Mouse (Mus musculus): ENCODE results near the gene Sdk2. TPM values are rescaled to one million over a fixed set of nuclear protein-coding genes. Genes with fewer than 3 reads are reported as not detected.
A peak's percentile ranks its signal among the peaks of the same experiment; 100 is the strongest.

Sdk2 gene
- polyA plus RNA-seq, 1 experiment from 2014 or later = 2.2 TPM

- no peaks in the 10 kb centered on the region for H3K36me3 ChIP-seq (ENCODE audit: control insufficient read depth, insufficient read depth)
- no peaks in the 10 kb centered on the region for H3K27me3 ChIP-seq (replicated peaks; ENCODE audit: control insufficient read depth, insufficient read depth, low read length)
- H3K27ac ChIP-seq (ENCODE audit: low read length) = no peak overlapping the region
- 0 out of 2 replicates have a peak, but pooled peaks cover 5% of the 10 kb centered on the region for H3K4me1 ChIP-seq (replicated peaks; ENCODE audit: control insufficient read depth, insufficient read depth, low read length)
- H3K9ac ChIP-seq (replicated peaks; ENCODE audit: low read depth, low read length) = no peak overlapping the region
- no peaks in the 10 kb centered on the region for H3K9me3 ChIP-seq (ENCODE audit: control insufficient read depth, low read length)
- H3K4me3 ChIP-seq (replicated peaks; ENCODE audit: low read length) = no peak overlapping the region
- 44% methylated on average over 17 of the region's 17 CpGs for WGBS
- H3K4me2 ChIP-seq (ENCODE audit: low read length) = no peak overlapping the region
- ATAC-seq = no peak
Observed at GRCm38 (mm10) chr11:114054581-114055315, 12.1 kb downstream of the Sdk2 start.

- H3K4me1 ChIP-seq (replicated peaks; ENCODE audit: control insufficient read depth, insufficient read depth, low read length) = 0 out of 2 replicates have a peak, but pooled peaks cover 5% of the 10 kb centered on the region
- H3K4me3 ChIP-seq (replicated peaks; ENCODE audit: low read length) = no peak overlapping the region
- H3K27ac ChIP-seq (ENCODE audit: low read length) = no peak overlapping the region
- no peaks in the 10 kb centered on the region for H3K27me3 ChIP-seq (replicated peaks; ENCODE audit: control insufficient read depth, insufficient read depth, low read length)
- no peaks in the 10 kb centered on the region for H3K36me3 ChIP-seq (ENCODE audit: control insufficient read depth, insufficient read depth)
- 46% methylated on average over 4 of the region's 4 CpGs for WGBS
- no peak for ATAC-seq
- H3K4me2 ChIP-seq (ENCODE audit: low read length) = no peak overlapping the region
- H3K9ac ChIP-seq (replicated peaks; ENCODE audit: low read depth, low read length) = no peak overlapping the region
- H3K9me3 ChIP-seq (ENCODE audit: control insufficient read depth, low read length) = no peaks in the 10 kb centered on the region
Observed at GRCm38 (mm10) chr11:114051361-114051760, 15.5 kb downstream of the Sdk2 start.

GRCm38 (mm10) chr11:114050511-114050910, 16.3 kb downstream of the Sdk2 start:
- WGBS = 89% methylated on average over 3 of the region's 3 CpGs
- no peaks in the 10 kb centered on the region for H3K27me3 ChIP-seq (replicated peaks; ENCODE audit: control insufficient read depth, insufficient read depth, low read length)
- H3K27ac ChIP-seq (ENCODE audit: low read length) = no peak overlapping the region
- ATAC-seq = no peak
- no peak overlapping the region for H3K4me2 ChIP-seq (ENCODE audit: low read length)
- no peaks in the 10 kb centered on the region for H3K36me3 ChIP-seq (ENCODE audit: control insufficient read depth, insufficient read depth)
- H3K4me3 ChIP-seq (replicated peaks; ENCODE audit: low read length) = no peak overlapping the region
- 0 out of 2 replicates have a peak, but pooled peaks cover 5% of the 10 kb centered on the region for H3K4me1 ChIP-seq (replicated peaks; ENCODE audit: control insufficient read depth, insufficient read depth, low read length)
- no peak overlapping the region for H3K9ac ChIP-seq (replicated peaks; ENCODE audit: low read depth, low read length)
- H3K9me3 ChIP-seq (ENCODE audit: control insufficient read depth, low read length) = no peaks in the 10 kb centered on the region

- Histone ChIP-seq H3K27ac (ENCODE audit: low read length) (no peak overlapping the region), H3K4me1 (replicated peaks; ENCODE audit: control insufficient read depth, insufficient read depth, low read length) (peaks cover 10% of the 10 kb centered on the region), H3K36me3 (ENCODE audit: control insufficient read depth, insufficient read depth) (no peaks in the 10 kb centered on the region), H3K9ac (replicated peaks; ENCODE audit: low read depth, low read length) (no peak overlapping the region), H3K27me3 (replicated peaks; ENCODE audit: control insufficient read depth, insufficient read depth, low read length) (no peaks in the 10 kb centered on the region), H3K4me2 (ENCODE audit: low read length) (no peak overlapping the region), H3K9me3 (ENCODE audit: control insufficient read depth, low read length) (no peaks in the 10 kb centered on the region), H3K4me3 (replicated peaks; ENCODE audit: low read length) (no peak overlapping the region)
- ATAC-seq = no peak
- WGBS = 24% methylated on average over 10 of the region's 10 CpGs
Observed at GRCm38 (mm10) chr11:114047887-114048331, 18.9 kb downstream of the Sdk2 start.

GRCm38 (mm10) chr11:114046927-114047326, 19.9 kb downstream of the Sdk2 start:
- WGBS = 98% methylated on average over 5 of the region's 5 CpGs
- Histone ChIP-seq H3K27me3 (replicated peaks; ENCODE audit: control insufficient read depth, insufficient read depth, low read length) (no peaks in the 10 kb centered on the region), H3K27ac (ENCODE audit: low read length) (no peak overlapping the region), H3K9me3 (ENCODE audit: control insufficient read depth, low read length) (no peaks in the 10 kb centered on the region), H3K4me2 (ENCODE audit: low read length) (no peak overlapping the region), H3K9ac (replicated peaks; ENCODE audit: low read depth, low read length) (no peak overlapping the region), H3K4me1 (replicated peaks; ENCODE audit: control insufficient read depth, insufficient read depth, low read length) (peaks cover 10% of the 10 kb centered on the region), H3K36me3 (ENCODE audit: control insufficient read depth, insufficient read depth) (no peaks in the 10 kb centered on the region), H3K4me3 (replicated peaks; ENCODE audit: low read length) (no peak overlapping the region)
- ATAC-seq = no peak

GRCm38 (mm10) chr11:114044373-114044772, 22.5 kb downstream of the Sdk2 start:
- no peak overlapping the region for H3K9ac ChIP-seq (replicated peaks; ENCODE audit: low read depth, low read length)
- no peaks in the 10 kb centered on the region for H3K9me3 ChIP-seq (ENCODE audit: control insufficient read depth, low read length)
- ATAC-seq = no peak
- H3K27ac ChIP-seq (ENCODE audit: low read length) = no peak overlapping the region
- 46% methylated on average over 4 of the region's 4 CpGs for WGBS
- peaks cover 15% of the 10 kb centered on the region for H3K4me1 ChIP-seq (replicated peaks; ENCODE audit: control insufficient read depth, insufficient read depth, low read length)
- H3K4me2 ChIP-seq (ENCODE audit: low read length) = no peak overlapping the region
- H3K4me3 ChIP-seq (replicated peaks; ENCODE audit: low read length) = no peak overlapping the region
- H3K36me3 ChIP-seq (ENCODE audit: control insufficient read depth, insufficient read depth) = no peaks in the 10 kb centered on the region
- H3K27me3 ChIP-seq (replicated peaks; ENCODE audit: control insufficient read depth, insufficient read depth, low read length) = no peaks in the 10 kb centered on the region

- H3K4me2 ChIP-seq (ENCODE audit: low read length) = no peak overlapping the region
- H3K36me3 ChIP-seq (ENCODE audit: control insufficient read depth, insufficient read depth) = no peaks in the 10 kb centered on the region
- WGBS = 44% methylated on average over 7 of the region's 7 CpGs
- H3K4me1 ChIP-seq (replicated peaks; ENCODE audit: control insufficient read depth, insufficient read depth, low read length) = peaks cover 15% of the 10 kb centered on the region
- no peak overlapping the region for H3K4me3 ChIP-seq (replicated peaks; ENCODE audit: low read length)
- 0 out of 2 replicates have a peak, but pooled peaks have one; percentile 15 for ATAC-seq
- H3K9ac ChIP-seq (replicated peaks; ENCODE audit: low read depth, low read length) = no peak overlapping the region
- H3K27ac ChIP-seq (ENCODE audit: low read length) = no peak overlapping the region
- H3K9me3 ChIP-seq (ENCODE audit: control insufficient read depth, low read length) = no peaks in the 10 kb centered on the region
- no peaks in the 10 kb centered on the region for H3K27me3 ChIP-seq (replicated peaks; ENCODE audit: control insufficient read depth, insufficient read depth, low read length)
Observed at GRCm38 (mm10) chr11:114043530-114043929, 23.3 kb downstream of the Sdk2 start.

- Histone ChIP-seq H3K9ac (replicated peaks; ENCODE audit: low read depth, low read length) (no peak overlapping the region), H3K27me3 (replicated peaks; ENCODE audit: control insufficient read depth, insufficient read depth, low read length) (no peaks in the 10 kb centered on the region), H3K4me1 (replicated peaks; ENCODE audit: control insufficient read depth, insufficient read depth, low read length) (peaks cover 15% of the 10 kb centered on the region), H3K4me2 (ENCODE audit: low read length) (no peak overlapping the region), H3K36me3 (ENCODE audit: control insufficient read depth, insufficient read depth) (no peaks in the 10 kb centered on the region), H3K9me3 (ENCODE audit: control insufficient read depth, low read length) (no peaks in the 10 kb centered on the region), H3K27ac (ENCODE audit: low read length) (no peak overlapping the region), H3K4me3 (replicated peaks; ENCODE audit: low read length) (no peak overlapping the region)
- peak; percentile 61; the same call in 1 of the 2 replicates for ATAC-seq
- WGBS = 10% methylated on average over 9 of the region's 10 CpGs
Observed at GRCm38 (mm10) chr11:114040391-114041035, 26.3 kb downstream of the Sdk2 start.

- no peak overlapping the region for H3K9ac ChIP-seq (replicated peaks; ENCODE audit: low read depth, low read length)
- H3K27ac ChIP-seq (ENCODE audit: low read length) = no peak overlapping the region
- H3K27me3 ChIP-seq (replicated peaks; ENCODE audit: control insufficient read depth, insufficient read depth, low read length) = no peaks in the 10 kb centered on the region
- ATAC-seq = no peak
- peaks cover 8% of the 10 kb centered on the region for H3K4me1 ChIP-seq (replicated peaks; ENCODE audit: control insufficient read depth, insufficient read depth, low read length)
- no peaks in the 10 kb centered on the region for H3K9me3 ChIP-seq (ENCODE audit: control insufficient read depth, low read length)
- no peak overlapping the region for H3K4me2 ChIP-seq (ENCODE audit: low read length)
- 81% methylated on average over 8 of the region's 8 CpGs for WGBS
- no peak overlapping the region for H3K4me3 ChIP-seq (replicated peaks; ENCODE audit: low read length)
- H3K36me3 ChIP-seq (ENCODE audit: control insufficient read depth, insufficient read depth) = no peaks in the 10 kb centered on the region
Observed at GRCm38 (mm10) chr11:114038036-114038435, 28.8 kb downstream of the Sdk2 start.
